Mouse (Mus musculus) cerebellum, adult (tissue): ENCODE data around the gene Olfr1028.

ENCODE experiments used
- ATAC-seq: cut with Nextera tagmentation; 2 replicates; pipeline ENCODE4 v1.9.2; 2017; ENCODE audit warnings: mild to moderate bottlenecking, moderate library complexity, mixed read lengths; ENCODE audit not compliant: insufficient number of reproducible peaks, low FRiP score, low TSS enrichment

Gene Olfr1028

GRCm38 (mm10) chr2:85950137-85950536, at the start of gene Olfr1028:
Olfr1028 (plus strand) TSS chr2:85950437.
- ATAC-seq = no peak

- ATAC-seq = no peak
These were observed 45.3 kb upstream of the Olfr1028 start, which contains the start of gene Olfr1024 for GRCm38 (mm10) chr2:85904952-85905351. Olfr1024 (minus strand) TSS chr2:85905052.

- no peak for ATAC-seq
These were observed 37.0 kb upstream of the Olfr1028 start for GRCm38 (mm10) chr2:85913197-85913596.

- no peak for ATAC-seq
These were observed 35.3 kb upstream of the Olfr1028 start, which contains the start of gene Olfr1025-ps1 for GRCm38 (mm10) chr2:85914893-85915292. Olfr1025-ps1 (plus strand) TSS chr2:85915193.

- no peak for ATAC-seq
These were observed 29.0 kb upstream of the Olfr1028 start, which contains the start of gene Olfr1026 for GRCm38 (mm10) chr2:85921258-85921657. Olfr1026 (plus strand) TSS chr2:85921558.

- ATAC-seq = no peak
These were observed 23.4 kb downstream of the Olfr1028 start, which contains the start of gene Olfr1029 for GRCm38 (mm10) chr2:85973595-85973994. Olfr1029 (plus strand) TSS chr2:85973895.

- no peak for ATAC-seq
These were observed 28.7 kb downstream of the Olfr1028 start, which contains the start of gene Olfr1030 for GRCm38 (mm10) chr2:85978976-85979375. Olfr1030 (plus strand) TSS chr2:85979276.

GRCm38 (mm10) chr2:85990004-85990403, 39.8 kb downstream of the Olfr1028 start, which contains the start of gene Olfr1031:
Olfr1031 (plus strand) TSS chr2:85990304.
- ATAC-seq = no peak
